Mouse (Mus musculus): Measurements from ENCODE around the gene Scarb1.

DNA sequence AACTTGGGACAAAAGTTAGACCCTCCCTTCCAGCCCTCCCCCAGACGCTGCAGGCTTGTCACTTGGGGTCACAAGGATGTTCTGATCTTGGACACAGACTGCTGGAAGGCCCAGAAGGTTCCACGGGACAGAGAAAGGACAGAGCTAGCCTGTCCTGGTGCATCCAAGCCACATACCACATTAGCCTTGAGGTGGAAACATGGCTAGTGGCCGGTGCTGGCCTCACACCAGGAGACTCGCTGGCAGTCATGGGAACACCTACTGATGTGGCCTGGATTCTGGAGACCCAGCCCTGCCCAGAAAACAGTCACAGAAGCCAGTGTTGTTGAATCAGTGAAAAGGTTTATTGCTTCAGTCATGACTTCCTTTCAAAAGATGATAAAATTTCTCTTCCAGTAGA is 64.1 kb downstream of the Scarb1 start:
- TF ChIP-seq GATA1 (IDR thresholded peaks at IDR 0.05; ENCODE audit: low read length) (no peak), TAL1 (IDR thresholded peaks at IDR 0.05; ENCODE audit: low read length) (no peak)
